Mouse (Mus musculus): ENCODE data around the gene Mpdz.

DNA sequence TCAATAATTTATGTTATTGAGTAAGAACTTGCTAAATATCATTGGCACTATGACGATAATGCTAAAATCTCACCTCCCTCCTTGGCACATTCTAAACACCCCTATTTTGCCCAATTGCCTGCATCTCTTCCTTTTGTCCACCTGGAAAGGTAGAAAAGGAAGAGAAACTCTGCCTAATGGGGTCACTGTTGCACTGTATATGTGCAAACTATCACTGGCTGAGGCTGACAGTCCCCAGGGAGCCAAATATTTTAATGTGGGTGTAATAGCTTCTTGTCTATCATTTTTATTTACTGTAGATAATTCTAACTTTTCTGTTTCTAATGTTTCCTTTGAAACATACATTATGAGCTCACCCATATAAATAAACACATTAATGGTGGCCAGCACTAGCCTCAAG lies 190.3 kb downstream of the Mpdz start:
- TF ChIP-seq POLR2A (IDR thresholded peaks at IDR 0.05; ENCODE audit: borderline replicate concordance, extremely low read depth, low read depth, low read length) (no peak), CTCF (IDR thresholded peaks at IDR 0.05; ENCODE audit: insufficient read depth, low read length) (no peak)
